In the genomic region with DNA sequence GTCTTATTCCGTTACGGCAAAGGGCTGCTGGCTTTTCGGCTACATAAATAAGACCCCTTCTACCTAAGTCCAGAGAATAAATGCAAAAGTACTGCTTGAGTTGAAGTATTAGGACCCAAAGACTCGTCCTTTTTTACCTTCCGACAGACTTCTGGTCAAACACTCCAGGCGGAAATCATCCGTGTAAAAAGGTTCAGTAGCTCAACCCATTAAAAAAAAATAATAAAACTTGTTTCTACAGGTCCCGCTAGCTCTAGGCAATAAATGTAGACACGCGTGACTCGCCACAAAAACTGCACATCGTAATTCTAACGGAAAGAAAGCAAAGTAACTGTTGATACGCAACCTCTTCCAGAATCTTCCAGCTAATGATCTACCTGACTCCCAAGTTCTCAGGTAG, we compare ENCODE assay signal across 8 mouse cellular contexts. TPM values are rescaled to one million over a fixed set of nuclear protein-coding genes. Genes with fewer than 3 reads are reported as not detected.
DNase-seq lines count a peak whose midpoint lies in the region; ATAC-seq and TF ChIP-seq lines count a peak whose summit lies in the region.

A gene (minus strand): TSS at position 101 of the 400 bp plus-strand sequence.

- H3K4me3 ChIP-seq in thymus, adult 2 months (ENCODE audit: control insufficient read depth, insufficient read depth, low read length), result peak within 1 kb of the TSS; percentile 82
- peak within 1 kb of the TSS; percentile 97 for H3K4me3 ChIP-seq in limb, embryonic 14.5 days (replicated peaks; ENCODE audit: low read length)
- peak within 1 kb of the TSS; percentile 87 for H3K4me3 ChIP-seq in stomach, embryonic 14.5 days (ENCODE audit: low read depth, low read length)

- peak within 1 kb of the TSS; percentile 64 for H3K27ac ChIP-seq in thymus, adult 2 months (ENCODE audit: control insufficient read depth, insufficient read depth, low read length)
- peak within 1 kb of the TSS; percentile 94 for H3K27ac ChIP-seq in limb, embryonic 14.5 days (replicated peaks; ENCODE audit: low read depth, low read length)
- H3K27ac ChIP-seq in stomach, embryonic 14.5 days (ENCODE audit: low read length), result peak within 1 kb of the TSS; percentile 86

- ATAC-seq in erythroid progenitor cell, adult 5-6 weeks (replicated peaks; ENCODE audit: low FRiP score, poor library complexity, severe bottlenecking), result 0 out of 2 replicates have a peak, but pooled peaks have one; percentile 4
- no peak for ATAC-seq in limb, embryonic 14.5 days (ENCODE audit: low FRiP score, low read depth)
- ATAC-seq in stomach, embryonic 14.5 days (ENCODE audit: insufficient number of reproducible peaks, insufficient read depth, low FRiP score, low read depth), result no peak

- no peaks in the 10 kb centered on the region for H3K9me3 ChIP-seq in limb, embryonic 14.5 days (ENCODE audit: control insufficient read depth, low read length)
- H3K9me3 ChIP-seq in stomach, embryonic 14.5 days (ENCODE audit: control insufficient read depth, low read depth, low read length), result no peaks in the 10 kb centered on the region

- TF ChIP-seq POLR2A in thymus, adult 2 months (IDR thresholded peaks at IDR 0.05; ENCODE audit: control insufficient read depth, extremely low read depth, insufficient read depth, low read length, poor library complexity), result no peak
- no peak for TF ChIP-seq POLR2A in limb, embryonic 14.5 days (IDR thresholded peaks at IDR 0.05; ENCODE audit: borderline replicate concordance, extremely low read depth, insufficient read depth, insufficient read length)

- H3K27me3 ChIP-seq in thymus, adult 2 months (ENCODE audit: control insufficient read depth, insufficient read depth, low read length), result no peaks in the 10 kb centered on the region
- no peaks in the 10 kb centered on the region for H3K27me3 ChIP-seq in limb, embryonic 14.5 days (ENCODE audit: control insufficient read depth, insufficient read depth, low read length)
- no peaks in the 10 kb centered on the region for H3K27me3 ChIP-seq in stomach, embryonic 14.5 days (ENCODE audit: control insufficient read depth, insufficient read depth, low read length)

- intact Hi-C loops in heart, postnatal 36 days (cut with DNase I), result loop anchor here (2.0 to 5.0 kb wide), 2 partner anchors 16 to 684 kb away; a partner anchor contains a TSS

- 7% methylated on average over 14 of the region's 14 CpGs for WGBS in thymus, adult 2 months
- 8% methylated on average over 14 of the region's 14 CpGs for WGBS in limb, embryonic 14.5 days
- WGBS in stomach, embryonic 14.5 days, result 9% methylated on average over 14 of the region's 14 CpGs

- no peaks in the 10 kb centered on the region; the same call in 1 of the 2 replicates for H3K4me1 ChIP-seq in thymus, adult 2 months (replicated peaks; ENCODE audit: control insufficient read depth, insufficient read depth, low read length)
- peaks cover 12% of the 10 kb centered on the region for H3K4me1 ChIP-seq in limb, embryonic 14.5 days (ENCODE audit: control insufficient read depth, insufficient read depth, low read length)
- peaks cover 5% of the 10 kb centered on the region; the same call in 1 of the 2 replicates for H3K4me1 ChIP-seq in stomach, embryonic 14.5 days (ENCODE audit: control insufficient read depth, insufficient read depth, low read length)

- H3K9ac ChIP-seq in limb, embryonic 14.5 days (ENCODE audit: low read depth, low read length, severe bottlenecking), result peak within 1 kb of the TSS; percentile 99
- peak within 1 kb of the TSS; percentile 83 for H3K9ac ChIP-seq in stomach, embryonic 14.5 days (replicated peaks; ENCODE audit: low read depth, low read length)

- no peaks in the 10 kb centered on the region for H3K36me3 ChIP-seq in thymus, adult 2 months (ENCODE audit: control insufficient read depth, insufficient read depth, low read length)
- H3K36me3 ChIP-seq in limb, embryonic 14.5 days (ENCODE audit: control insufficient read depth, insufficient read depth, low read length), result peaks cover 6% of the 10 kb centered on the region; the same call in 1 of the 2 replicates
- 0 out of 2 replicates have a peak, but pooled peaks cover 2% of the 10 kb centered on the region for H3K36me3 ChIP-seq in stomach, embryonic 14.5 days (ENCODE audit: control insufficient read depth, insufficient read depth, low read length)

- peak within 1 kb of the TSS; percentile 68 for H3K4me2 ChIP-seq in limb, embryonic 14.5 days (replicated peaks; ENCODE audit: low read depth, low read length, severe bottlenecking)
- H3K4me2 ChIP-seq in stomach, embryonic 14.5 days (replicated peaks; ENCODE audit: low read depth, low read length), result peak within 1 kb of the TSS; percentile 52

- TF ChIP-seq CTCF in thymus, adult 2 months (IDR thresholded peaks at IDR 0.05; ENCODE audit: borderline replicate concordance, control insufficient read depth, extremely low read depth, insufficient read depth, low read length, poor library complexity), result no peak

- no peak for DNase-seq in thymus, adult 2 months
- DNase-seq in thymus, adult 18-20 months, result no peak
- DNase-seq in heart, postnatal 36 days, result no peak
- no peak for DNase-seq in limb, embryonic 14.5 days (ENCODE audit: low spot score)
- no peak for DNase-seq in kidney, adult 11 months
- DNase-seq in kidney, postnatal 10 days, result no peak

RNA-seq across cellular contexts. Expression of the gene that starts here (rescaled TPM):
- polyA plus RNA-seq in thymus, adult 2 months (2012; rRNA removed), result 29.0 and 32.1 TPM in 2 replicates
- 176 and 204 TPM in 2 replicates for total RNA-seq in erythroid progenitor cell, adult 5-6 weeks (2015; ENCODE audit: low replicate concordance)
- total RNA-seq in erythroid progenitor cell, adult 5-6 weeks (2017; ENCODE audit: low replicate concordance), result 216 and 260 TPM in 2 replicates
- 10 to 100 TPM; 29.0 to 30.7 TPM for total RNA-seq in heart, postnatal 36 days (2021)
- 49.9 and 68.2 TPM in 2 replicates for polyA plus RNA-seq in limb, embryonic 14.5 days (2012; rRNA removed)
- polyA plus RNA-seq in limb, embryonic 14.5 days (2014; fragmentation: Nextera tagmentation; extraction: Ambion mirVana), result 56.1 and 63.0 TPM in 2 replicates
- 76.5 and 83.3 TPM in 2 replicates for polyA plus RNA-seq in stomach, embryonic 14.5 days (2014; fragmentation: Nextera tagmentation; extraction: Ambion mirVana)

Comparison
In these comparisons a context has a peak if more than half of its experiments do, and no peak if none do; other contexts are left out.
1. RNA of the gene that starts here (total RNA-seq): 176 to 260 TPM in erythroid progenitor cell, adult 5-6 weeks; 29.0 to 30.7 TPM in heart, postnatal 36 days; every median in the first group is over 4 times any median in the second.
2. Peak in every context shown above with its lines, with median percentiles within 50 percentile points of each other: H3K27ac ChIP-seq and H3K4me3 ChIP-seq.